Mouse (Mus musculus): ENCODE measurements around the gene Iqcg.

GRCm38 (mm10) chr16:33061400-33061799 lies 5.4 kb upstream of the Iqcg start:
- TF ChIP-seq GATA1 (IDR thresholded peaks at IDR 0.05; ENCODE audit: borderline replicate concordance, low read length): no peak
- TF ChIP-seq FLI1 (IDR thresholded peaks at IDR 0.05; ENCODE audit: low read length): no peak

Measured in megakaryocyte, embryonic 14.5 days (primary cell).